Mouse (Mus musculus) liver, embryonic 14.5 days (tissue): ENCODE measurements around the gene Gm17657. TPM values are rescaled to one million over a fixed set of nuclear protein-coding genes. Genes with fewer than 3 reads are reported as not detected.

Source experiments
- ATAC-seq: fragments of 200-750 bp; cut with Nextera tagmentation; 2 replicates; pipeline ENCODE4 v1.8.0; 2017; ENCODE audit warnings: moderate number of reproducible peaks, mild to moderate bottlenecking, moderate library complexity; ENCODE audit not compliant: insufficient read depth
- DNase-seq, 3 experiments: peaks; one replicate each; pipeline ENCODE4 v3.0.0-alpha.2; 2012 to 2013; ENCODE audit warnings: low read depth in 3 of 3, low spot score in 3 of 3
- H3K27ac ChIP-seq: fragments of 300-500 bp; sonication (generic); 2 replicates; pipeline ENCODE4 v1.5.1; 2014; ENCODE audit warnings: moderate library complexity, mild to moderate bottlenecking, control low read depth, inconsistent platforms
- H3K27me3 ChIP-seq: fragments of 300-500 bp; sonication (generic); 2 replicates; pipeline ENCODE4 v1.6.1; 2014; ENCODE audit warnings: mild to moderate bottlenecking, low read length, moderate library complexity; ENCODE audit not compliant: control insufficient read depth, insufficient read depth
- H3K36me3 ChIP-seq: fragments of 300-500 bp; sonication (generic); replicated peaks from 2 replicates; pipeline ENCODE4 v1.6.1; 2014; ENCODE audit warnings: low read depth; ENCODE audit not compliant: control insufficient read depth, insufficient read depth
- H3K4me1 ChIP-seq, 2 experiments: fragments of 200-500 bp in 1 of 2; fragments of 300-500 bp in 1 of 2; sonication (generic) in 1 of 2; replicated peaks; 2 replicates each; pipeline ENCODE4 v1.6.1; 2012 to 2014; ENCODE audit warnings: antibody characterized with exemption in 1 of 2, inconsistent platforms in 1 of 2, low read length in 1 of 2; ENCODE audit not compliant: control insufficient read depth in 2 of 2, insufficient read depth in 2 of 2
- H3K4me2 ChIP-seq: fragments of 300-500 bp; sonication (generic); 2 replicates; pipeline ENCODE4 v1.6.1; 2014; ENCODE audit warnings: low read depth, mild to moderate bottlenecking, control low read depth, moderate library complexity
- H3K4me3 ChIP-seq, 2 experiments: fragments of 200-500 bp in 1 of 2; fragments of 300-500 bp in 1 of 2; sonication (generic) in 1 of 2; 2 replicates each; pipeline ENCODE4 v1.5.1; 2012 to 2014; ENCODE audit warnings: low read depth in 2 of 2, low read length in 2 of 2, mild to moderate bottlenecking in 2 of 2, control low read depth in 1 of 2, inconsistent platforms in 1 of 2, moderate library complexity in 1 of 2; ENCODE audit not compliant: insufficient read depth in 1 of 2
- H3K9ac ChIP-seq: fragments of 300-500 bp; sonication (generic); replicated peaks from 2 replicates; pipeline ENCODE4 v1.6.1; 2014; ENCODE audit warnings: mild to moderate bottlenecking, control low read depth, moderate library complexity
- H3K9me3 ChIP-seq: fragments of 300-500 bp; sonication (generic); 2 replicates; pipeline ENCODE4 v1.6.1; 2016; ENCODE audit warnings: low read length, mixed read lengths; ENCODE audit not compliant: control insufficient read depth
- CTCF ChIP-seq: IDR thresholded peaks from 2 replicates; pipeline ENCODE4 v1.5.1; 2016; ENCODE audit warnings: antibody characterized with exemption, low read depth, control low read depth
- EP300 ChIP-seq: IDR thresholded peaks from 2 replicates; pipeline ENCODE4 v1.6.1; 2016; ENCODE audit warnings: antibody characterized with exemption, low read depth
- WGBS: fragments of 180-500 bp; shearing (Covaris S2); extraction: QIAGEN DNeasy Blood & Tissue Kit; methylation state at CpG from one replicate; pipeline ENCODE4 v1.1.7; 2014; ENCODE audit not compliant: insufficient replicate concordance; 5-methylcytosine and 5-hydroxymethylcytosine counted together
- polyA plus RNA-seq, 2 experiments: library from polyadenylated mRNA; depleted of rRNA in 1 of 2; stranded (reverse) in 1 of 2; unstranded in 1 of 2; fragments of >200 nt; fragmentation: Nextera tagmentation in 1 of 2; extraction: Ambion mirVana in 1 of 2; gene quantifications; 2 replicates each; pipeline versions ENCODE4 v1.2.1 to v1.2.3; 2012 to 2014

The Gm17657 gene
- polyA plus RNA-seq, 2 experiments, result not detected

- peaks cover 32 to 44% of the 10 kb centered on the region in 2 experiments for H3K4me1 ChIP-seq
- H3K4me2 ChIP-seq, result peak overlapping the region; percentile 68
- peak overlapping the region; percentile 88 for H3K27ac ChIP-seq
- H3K27me3 ChIP-seq, result no peaks in the 10 kb centered on the region
- WGBS, result 1% methylated on average over 30 of the region's 30 CpGs
- peak overlapping the region; percentile 75 to 78 for H3K4me3 ChIP-seq
- H3K36me3 ChIP-seq, result peaks cover 31% of the 10 kb centered on the region
- DNase-seq (no peak), ATAC-seq (no peak)
- TF ChIP-seq CTCF (no peak), EP300 (no peak)
- H3K9me3 ChIP-seq, result no peaks in the 10 kb centered on the region
- H3K9ac ChIP-seq, result peak overlapping the region; percentile 89
Measured at GRCm38 (mm10) chr17:29488978-29489970, 60.2 kb downstream of the Gm17657 start.

GRCm38 (mm10) chr17:29488257-29488977, 61.0 kb downstream of the Gm17657 start:
- peaks cover 22% of the 10 kb centered on the region for H3K36me3 ChIP-seq
- peak overlapping the region; percentile 88 for H3K27ac ChIP-seq
- 79% methylated on average over 8 of the region's 8 CpGs for WGBS
- peak overlapping the region; percentile 89 for H3K9ac ChIP-seq
- peaks cover 28 to 39% of the 10 kb centered on the region in 2 experiments for H3K4me1 ChIP-seq
- peak overlapping the region in 1 of 2 experiments; percentile 78; a peak in 2 of 4 replicates for H3K4me3 ChIP-seq
- ATAC-seq (no peak), DNase-seq (no peak)
- peak overlapping the region; percentile 68 for H3K4me2 ChIP-seq
- no peak for TF ChIP-seq CTCF
- no peak for TF ChIP-seq EP300
- H3K27me3 ChIP-seq, result no peaks in the 10 kb centered on the region
- no peaks in the 10 kb centered on the region for H3K9me3 ChIP-seq

GRCm38 (mm10) chr17:29485336-29486233, 63.9 kb downstream of the Gm17657 start:
- Histone ChIP-seq H3K4me3 (no peak overlapping the region), H3K4me2 (no peak overlapping the region), H3K27me3 (no peaks in the 10 kb centered on the region), H3K36me3 (no peaks in the 10 kb centered on the region), H3K9ac (peak overlapping the region; percentile 16; the same call in 1 of the 2 replicates), H3K4me1 (peaks cover 28 to 47% of the 10 kb centered on the region in 2 experiments), H3K9me3 (peaks cover 4% of the 10 kb centered on the region), H3K27ac (peak overlapping the region; percentile 16)
- no peak for TF ChIP-seq CTCF
- TF ChIP-seq EP300, result no peak
- DNase-seq (no peak), ATAC-seq (no peak)
- WGBS, result 62% methylated on average over 3 of the region's 3 CpGs

GRCm38 (mm10) chr17:29484431-29484830, 65.0 kb downstream of the Gm17657 start:
- peaks cover 4% of the 10 kb centered on the region for H3K9me3 ChIP-seq
- ATAC-seq (no peak), DNase-seq (no peak)
- WGBS, result 85% methylated on average over 2 of the region's 2 CpGs
- no peak overlapping the region for H3K27ac ChIP-seq
- H3K36me3 ChIP-seq, result no peaks in the 10 kb centered on the region
- H3K4me1 ChIP-seq, result peaks cover 37 to 57% of the 10 kb centered on the region in 2 experiments
- TF ChIP-seq EP300 (no peak), CTCF (0 out of 2 replicates have a peak, but pooled peaks have one; percentile 25)
- no peaks in the 10 kb centered on the region for H3K27me3 ChIP-seq
- no peak overlapping the region for H3K4me2 ChIP-seq
- H3K4me3 ChIP-seq, result no peak overlapping the region
- no peak overlapping the region for H3K9ac ChIP-seq
